Mouse (Mus musculus): ENCODE measurements around the gene Kcna4.

GRCm38 (mm10) chr2:107266251-107266650 lies 24.2 kb upstream of the Kcna4 start:
- TF ChIP-seq POLR2A (IDR thresholded peaks at IDR 0.05; ENCODE audit: borderline replicate concordance, insufficient read depth, low read length) (no peak), CTCF (IDR thresholded peaks at IDR 0.05; ENCODE audit: borderline replicate concordance, insufficient read depth, low read depth, low read length) (no peak)

Measured in cerebellum, adult 2 months (tissue).